Mouse (Mus musculus) stomach, postnatal 0 days (tissue): ENCODE data around the gene Bmp10. TPM values are rescaled to one million over a fixed set of nuclear protein-coding genes. Genes with fewer than 3 reads are reported as not detected.

ENCODE experiments used
- ATAC-seq: fragments of 200-750 bp; cut with Nextera tagmentation; 2 replicates; pipeline ENCODE4 v1.8.0; 2017; ENCODE audit not compliant: low FRiP score, low TSS enrichment
- DNase-seq: peaks from one replicate; pipeline ENCODE4 v3.0.0-alpha.2; 2016; ENCODE audit warnings: low spot score
- H3K27ac ChIP-seq: fragments of 300-500 bp; sonication (generic); replicated peaks from 2 replicates; pipeline ENCODE4 v1.5.1; 2014; ENCODE audit warnings: mild to moderate bottlenecking, control low read depth
- H3K27me3 ChIP-seq: fragments of 300-500 bp; sonication (generic); 2 replicates; pipeline ENCODE4 v1.6.1; 2014; ENCODE audit warnings: low read length; ENCODE audit not compliant: control insufficient read depth, insufficient read depth
- H3K36me3 ChIP-seq: fragments of 300-500 bp; sonication (generic); 2 replicates; pipeline ENCODE4 v1.6.1; 2014; ENCODE audit warnings: low read length, mixed read lengths; ENCODE audit not compliant: control insufficient read depth, insufficient read depth
- H3K4me1 ChIP-seq: fragments of 300-500 bp; sonication (generic); replicated peaks from 2 replicates; pipeline ENCODE4 v1.6.1; 2014; ENCODE audit warnings: antibody characterized with exemption; ENCODE audit not compliant: control insufficient read depth, insufficient read depth
- H3K4me2 ChIP-seq: fragments of 300-500 bp; sonication (generic); replicated peaks from 2 replicates; pipeline ENCODE4 v1.6.1; 2014; ENCODE audit warnings: low read depth, mild to moderate bottlenecking, control low read depth, moderate library complexity
- H3K4me3 ChIP-seq: fragments of 300-500 bp; sonication (generic); 2 replicates; pipeline ENCODE4 v1.5.1; 2014; ENCODE audit warnings: low read depth, low read length, control low read depth
- H3K9ac ChIP-seq: fragments of 300-500 bp; sonication (generic); 2 replicates; pipeline ENCODE4 v1.6.1; 2014; ENCODE audit warnings: mild to moderate bottlenecking, low read length, control low read depth, mixed read lengths
- H3K9me3 ChIP-seq: fragments of 300-500 bp; sonication (generic); 2 replicates; pipeline ENCODE4 v1.6.1; 2016; ENCODE audit warnings: low read length; ENCODE audit not compliant: control insufficient read depth
- CTCF ChIP-seq: IDR thresholded peaks from 2 replicates; pipeline ENCODE4 v1.5.1; 2016; ENCODE audit warnings: antibody characterized with exemption, low read depth, mild to moderate bottlenecking, moderate library complexity
- EP300 ChIP-seq: optimal IDR thresholded peaks from 2 replicates; pipeline ENCODE3; 2016; ENCODE audit warnings: antibody characterized with exemption
- WGBS: fragments of 180-500 bp; shearing (Covaris S2); extraction: QIAGEN DNeasy Blood & Tissue Kit; methylation state at CpG from one replicate; pipeline ENCODE4 v1.1.7; 2014; 5-methylcytosine and 5-hydroxymethylcytosine counted together
- polyA plus RNA-seq: library from polyadenylated mRNA; unstranded; fragments of >200 nt; fragmentation: Nextera tagmentation; extraction: Ambion mirVana; gene quantifications from 2 replicates; pipeline ENCODE4 v1.2.1, GENCODE M21; 2015

Bmp10 gene
- polyA plus RNA-seq, 1 experiment from 2014 or later: not detected

- Histone ChIP-seq H3K4me2 (no peak overlapping the region), H3K36me3 (no peaks in the 10 kb centered on the region), H3K27ac (no peak overlapping the region), H3K4me1 (no peaks in the 10 kb centered on the region), H3K4me3 (no peak overlapping the region), H3K9ac (no peak overlapping the region), H3K9me3 (no peaks in the 10 kb centered on the region), H3K27me3 (no peaks in the 10 kb centered on the region)
- TF ChIP-seq EP300 (no peak), CTCF (no peak)
- ATAC-seq: no peak
- 34% methylated on average over 3 of the region's 3 CpGs for WGBS
- no peak for DNase-seq
Measured at GRCm38 (mm10) chr6:87412011-87412410, 16.8 kb upstream of the Bmp10 start.

DNA sequence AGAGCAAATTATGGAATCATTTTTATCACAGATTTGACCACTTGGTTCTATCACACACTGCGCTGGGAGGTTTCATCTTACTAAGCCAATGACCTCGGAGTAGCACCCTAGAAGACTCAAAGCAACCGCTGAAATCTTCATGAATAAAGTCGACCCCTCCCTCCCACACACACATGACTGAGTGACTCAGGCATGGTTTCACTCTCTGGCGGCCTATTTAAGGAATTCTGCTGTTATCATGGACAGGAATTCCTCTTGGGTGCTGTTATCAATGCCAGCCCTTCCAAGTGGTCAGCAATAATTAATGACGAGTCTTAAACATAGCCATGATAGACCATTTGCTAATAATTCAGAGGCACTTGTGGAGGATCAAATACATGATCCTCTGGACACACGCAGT is 6.5 kb upstream of the Bmp10 start:
- TF ChIP-seq EP300: no peak
- no peak for TF ChIP-seq CTCF
- Histone ChIP-seq H3K27ac (no peak overlapping the region), H3K4me2 (no peak overlapping the region), H3K9me3 (no peaks in the 10 kb centered on the region), H3K4me1 (no peaks in the 10 kb centered on the region), H3K4me3 (no peak overlapping the region), H3K36me3 (no peaks in the 10 kb centered on the region), H3K27me3 (no peaks in the 10 kb centered on the region), H3K9ac (no peak overlapping the region)
- 54% methylated on average over 7 of the region's 7 CpGs for WGBS
- DNase-seq (no peak), ATAC-seq (no peak)

DNA sequence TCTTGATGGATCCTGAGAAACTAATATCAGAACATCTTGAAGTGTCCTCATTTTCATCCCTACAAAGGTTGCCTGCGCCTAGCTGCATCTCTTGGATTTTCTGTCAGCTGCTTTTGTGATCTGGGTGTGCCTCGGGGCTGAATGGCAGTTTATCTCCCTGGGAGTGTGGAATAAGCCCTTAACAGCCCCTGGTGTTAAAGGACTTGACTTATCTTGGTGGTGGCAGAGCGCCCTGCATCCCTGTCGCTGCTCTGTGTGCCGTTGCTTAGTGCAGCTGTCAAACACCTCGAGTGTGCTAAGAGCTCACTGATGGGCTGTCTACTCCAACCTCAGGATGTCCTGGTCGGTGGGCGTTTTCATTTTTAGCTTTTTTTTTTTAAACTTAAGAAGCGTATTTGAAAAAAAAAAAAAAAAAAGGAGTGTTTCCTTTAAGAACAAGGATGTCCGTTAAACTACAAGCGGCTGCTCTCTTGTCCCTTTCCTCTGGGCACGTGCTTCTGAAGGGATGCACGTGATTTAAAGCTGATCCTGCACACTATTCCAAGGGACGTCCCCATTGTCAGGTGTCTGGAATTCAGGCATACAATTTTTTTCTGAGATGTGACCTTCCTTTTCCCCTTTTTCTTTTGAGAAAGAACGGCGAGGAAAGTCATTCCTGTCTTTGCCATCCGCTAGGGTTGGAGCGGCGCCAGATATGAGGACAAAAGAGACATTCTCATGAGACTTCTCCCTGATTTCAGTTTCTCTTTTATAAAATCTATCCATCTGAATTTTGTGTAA is 4.6 kb upstream of the Bmp10 start:
- Histone ChIP-seq H3K9ac (no peak overlapping the region), H3K27ac (no peak overlapping the region), H3K4me2 (no peak overlapping the region), H3K4me1 (no peaks in the 10 kb centered on the region), H3K27me3 (no peaks in the 10 kb centered on the region), H3K36me3 (no peaks in the 10 kb centered on the region), H3K9me3 (no peaks in the 10 kb centered on the region), H3K4me3 (no peak overlapping the region)
- no peak for DNase-seq
- ATAC-seq: no peak
- 60% methylated on average over 19 of the region's 19 CpGs for WGBS
- no peak for TF ChIP-seq CTCF
- no peak for TF ChIP-seq EP300

- Histone ChIP-seq H3K36me3 (no peaks in the 10 kb centered on the region), H3K9ac (no peak overlapping the region), H3K4me3 (no peak overlapping the region), H3K27me3 (no peaks in the 10 kb centered on the region), H3K9me3 (no peaks in the 10 kb centered on the region), H3K4me1 (no peaks in the 10 kb centered on the region), H3K27ac (no peak overlapping the region), H3K4me2 (no peak overlapping the region)
- no peak for TF ChIP-seq CTCF
- TF ChIP-seq EP300: no peak
- WGBS: 83% methylated on average over 5 of the region's 5 CpGs
- DNase-seq: no peak
- ATAC-seq: no peak
Measured at GRCm38 (mm10) chr6:87426954-87427353, 1.8 kb upstream of the Bmp10 start.

DNA sequence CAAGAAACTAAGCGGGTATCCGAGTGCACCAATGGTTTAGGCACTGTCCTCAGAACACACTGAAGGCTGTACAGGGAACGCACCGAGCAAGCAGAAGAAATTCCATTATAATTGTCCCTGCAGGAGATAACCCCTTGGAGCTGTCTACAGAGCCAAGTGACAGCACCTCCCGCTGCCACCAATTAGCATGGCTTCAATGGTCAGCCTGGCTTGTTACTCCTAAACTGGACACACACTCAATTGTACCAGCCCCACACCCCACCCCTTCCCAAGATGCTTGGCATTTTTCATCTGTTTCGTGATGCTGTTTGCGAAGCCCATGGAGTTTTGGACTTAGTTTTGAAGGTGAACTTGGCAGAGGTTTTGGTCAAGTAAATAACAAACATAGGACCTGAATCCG is 1.2 kb upstream of the Bmp10 start:
- no peak overlapping the region for H3K27ac ChIP-seq
- TF ChIP-seq EP300 (no peak), CTCF (no peak)
- H3K4me2 ChIP-seq: no peak overlapping the region
- no peaks in the 10 kb centered on the region for H3K36me3 ChIP-seq
- ATAC-seq: no peak
- no peak for DNase-seq
- no peak overlapping the region for H3K9ac ChIP-seq
- H3K9me3 ChIP-seq: no peaks in the 10 kb centered on the region
- H3K4me1 ChIP-seq: no peaks in the 10 kb centered on the region
- H3K27me3 ChIP-seq: no peaks in the 10 kb centered on the region
- 85% methylated on average over 8 of the region's 8 CpGs for WGBS
- H3K4me3 ChIP-seq: no peak overlapping the region

DNA sequence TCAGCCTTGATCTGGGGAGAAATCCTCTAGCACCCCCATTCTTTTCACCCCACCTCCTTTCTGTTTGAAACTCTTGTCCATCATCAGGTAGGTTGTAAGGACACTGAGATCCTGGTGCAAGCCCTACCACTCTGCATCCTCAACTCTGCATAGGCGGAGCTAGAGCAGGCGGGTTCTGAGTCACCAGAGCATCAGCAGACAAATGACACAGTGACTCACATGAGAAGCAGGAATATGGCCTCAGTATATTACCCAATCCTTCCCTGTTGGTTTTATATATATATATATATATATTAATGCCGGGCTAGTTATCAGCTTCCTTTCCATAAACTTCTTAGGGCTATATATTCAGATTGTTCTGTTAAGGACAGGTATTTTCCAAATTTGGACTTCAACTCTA is 7.0 kb downstream of the Bmp10 start:
- H3K4me2 ChIP-seq: no peak overlapping the region
- no peaks in the 10 kb centered on the region for H3K4me1 ChIP-seq
- no peak for TF ChIP-seq EP300
- no peak for TF ChIP-seq CTCF
- DNase-seq (no peak), ATAC-seq (no peak)
- no peaks in the 10 kb centered on the region for H3K36me3 ChIP-seq
- no peak overlapping the region for H3K9ac ChIP-seq
- WGBS: 81% methylated on average over 3 of the region's 3 CpGs
- no peaks in the 10 kb centered on the region for H3K9me3 ChIP-seq
- no peak overlapping the region for H3K4me3 ChIP-seq
- no peaks in the 10 kb centered on the region for H3K27me3 ChIP-seq
- no peak overlapping the region for H3K27ac ChIP-seq
